Mouse (Mus musculus) 3T3-L1 (cell line): Measurements from ENCODE around the gene Dock9.

Experiments used
- DNase-seq: peaks from one replicate; pipeline ENCODE4 v3.0.0-alpha.2; 2015; ENCODE audit warnings: low read depth, low spot score

The Dock9 gene

DNA sequence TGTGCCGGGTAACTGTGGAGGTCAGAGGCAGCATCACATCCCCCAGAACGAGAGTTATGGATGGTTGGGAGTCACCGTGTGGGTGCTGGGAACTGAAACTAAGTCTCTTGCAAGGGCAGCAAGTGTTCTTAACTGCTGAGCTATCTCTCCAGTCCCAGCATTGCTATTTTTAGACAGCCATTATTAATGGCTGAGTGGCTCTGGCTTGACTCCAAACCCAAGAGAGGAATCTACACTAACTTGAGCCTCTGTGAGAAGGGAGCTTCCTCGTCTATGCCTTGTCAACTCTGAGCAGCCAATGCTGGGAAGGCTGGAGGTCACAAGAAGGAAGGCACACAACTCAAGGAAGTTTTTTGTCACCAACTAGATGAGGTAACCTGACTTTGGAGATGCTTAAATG, 275.9 kb downstream of the Dock9 start:
- peak; percentile 10 for DNase-seq

DNA sequence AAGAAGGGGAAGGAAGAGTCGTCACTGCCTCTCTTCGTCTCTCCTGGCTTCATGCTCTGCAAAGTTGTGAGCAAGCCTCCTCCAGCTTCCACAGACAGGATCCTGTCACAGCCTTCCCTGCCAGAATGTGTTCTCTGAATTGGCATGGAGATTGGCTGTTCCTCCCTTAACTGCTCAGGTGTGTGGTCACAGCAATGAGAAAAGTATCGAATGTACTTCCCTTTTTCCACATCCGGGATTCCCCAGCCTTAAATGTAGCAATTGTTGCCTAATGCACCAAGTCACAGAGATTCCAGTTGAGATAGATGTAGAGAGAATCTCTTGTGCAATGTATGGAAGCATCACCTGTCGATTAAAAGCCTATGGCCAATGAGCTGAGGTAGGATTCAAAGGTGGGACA, 280.8 kb downstream of the Dock9 start:
- no peak for DNase-seq

DNA sequence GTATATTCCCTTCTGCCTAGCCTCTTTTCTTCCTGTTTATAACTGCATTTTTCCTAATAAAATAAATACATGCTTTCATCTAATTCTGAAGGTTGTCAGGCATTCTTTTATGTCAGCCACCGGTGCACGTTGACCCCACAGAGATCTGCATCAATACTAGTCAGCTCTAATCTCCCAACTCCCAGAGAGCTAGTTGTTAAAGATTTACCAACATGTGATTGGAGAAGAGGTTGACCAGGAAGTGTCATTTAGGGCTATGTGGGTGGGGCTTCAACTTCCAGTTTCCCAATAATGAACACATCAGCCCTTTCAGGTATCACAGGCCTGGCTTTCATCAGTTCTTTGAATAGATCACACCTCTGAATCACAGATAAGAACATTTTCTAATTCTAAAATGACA, 288.7 kb downstream of the Dock9 start:
- DNase-seq: no peak

DNA sequence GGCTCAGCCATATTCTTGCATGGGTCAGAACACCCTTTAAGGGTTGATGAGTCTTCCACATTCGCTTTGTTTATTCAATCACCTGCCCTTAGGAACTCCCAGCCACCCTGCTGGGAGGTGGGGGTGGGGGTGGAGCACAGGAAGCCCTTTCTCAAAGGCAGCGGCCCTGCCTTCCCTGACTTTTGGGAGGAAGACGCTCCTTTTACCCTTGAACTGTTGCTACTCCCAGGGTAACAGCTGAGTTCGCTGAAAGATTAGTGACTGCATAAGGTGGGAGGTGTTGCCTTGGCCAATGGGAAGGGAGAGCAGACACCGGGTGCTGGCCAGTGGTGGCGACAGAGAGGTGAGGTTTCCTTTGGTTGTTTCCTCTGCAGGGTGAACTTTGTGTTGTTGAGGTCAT, 291.3 kb downstream of the Dock9 start:
- DNase-seq: no peak

DNA sequence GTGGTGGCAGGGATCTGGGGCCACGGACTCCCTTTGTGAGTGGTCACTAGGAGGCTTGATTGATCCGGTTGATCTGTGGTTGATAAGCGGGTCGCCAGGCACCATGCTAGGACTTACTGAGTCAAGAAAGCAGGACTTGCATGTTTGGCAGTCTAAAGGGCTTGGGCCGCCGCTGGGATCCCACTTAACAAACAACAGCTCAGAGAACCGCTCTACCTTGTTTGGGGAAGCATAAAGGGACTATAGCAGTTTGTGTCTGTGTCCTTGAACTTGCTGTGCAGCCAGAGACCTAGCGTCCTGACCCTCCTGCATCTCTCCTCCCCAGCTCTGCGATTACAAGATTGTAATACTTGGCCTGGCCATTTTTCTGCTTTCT, 292.2 kb downstream of the Dock9 start:
- DNase-seq: no peak

DNA sequence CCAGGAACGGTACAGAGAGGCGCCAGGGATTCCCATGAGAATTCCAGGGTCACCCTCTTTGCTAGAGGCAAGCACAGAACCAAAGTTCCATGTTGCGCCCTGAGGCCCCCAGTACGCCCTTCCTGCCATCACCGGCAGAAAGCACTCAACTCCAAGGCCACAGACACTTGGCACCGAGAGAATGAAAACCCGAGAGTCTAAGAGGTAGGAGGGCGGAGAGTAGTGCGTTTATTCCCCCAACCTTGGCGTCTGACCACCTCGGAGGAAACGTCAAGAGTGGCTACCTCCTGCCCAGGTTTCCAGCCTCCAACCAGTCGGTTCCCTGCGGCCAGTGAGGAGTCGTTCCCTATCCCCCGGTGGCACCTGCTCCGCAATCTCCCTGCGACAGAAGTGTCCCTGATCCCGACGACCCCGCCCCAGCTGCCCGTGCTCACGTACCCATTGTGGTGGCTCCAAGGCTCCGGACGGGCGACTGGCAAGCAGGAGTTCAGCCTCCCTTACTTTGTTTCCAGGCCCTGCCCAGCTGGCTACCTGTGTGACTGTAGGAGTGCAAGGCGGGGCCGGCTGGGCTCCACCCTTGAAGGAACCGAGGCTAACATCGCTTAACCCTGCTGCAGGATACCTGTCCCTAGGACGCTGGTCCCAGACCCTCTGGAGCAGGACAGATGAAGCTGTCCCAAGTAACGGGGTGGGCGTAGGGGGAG, 292.7 kb downstream of the Dock9 start, which contains the start of gene Slc15a1:
Gene Slc15a1 (minus strand): TSS at position 472 of the 704 bp plus-strand sequence.
- DNase-seq: no peak

DNA sequence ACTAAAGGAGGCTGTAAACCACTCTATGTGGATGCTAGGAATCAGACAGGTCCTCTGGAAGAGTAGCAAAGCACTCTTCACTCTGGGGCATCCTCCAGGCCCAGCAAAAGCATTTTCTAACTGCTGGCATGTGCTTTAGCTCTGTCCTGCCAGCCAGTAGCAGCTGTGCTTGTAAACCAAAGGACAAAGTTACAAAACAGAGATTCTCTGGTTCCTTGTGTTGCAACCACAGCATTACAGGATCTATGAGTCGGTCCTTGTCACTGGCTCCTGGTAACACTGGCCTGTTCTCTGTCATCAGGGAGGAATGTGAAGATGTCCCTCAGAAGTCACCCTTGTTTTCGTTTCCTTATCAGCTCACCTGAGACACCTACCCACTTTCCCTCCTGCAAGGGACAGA, 297.1 kb downstream of the Dock9 start:
- peak; percentile 30 for DNase-seq

DNA sequence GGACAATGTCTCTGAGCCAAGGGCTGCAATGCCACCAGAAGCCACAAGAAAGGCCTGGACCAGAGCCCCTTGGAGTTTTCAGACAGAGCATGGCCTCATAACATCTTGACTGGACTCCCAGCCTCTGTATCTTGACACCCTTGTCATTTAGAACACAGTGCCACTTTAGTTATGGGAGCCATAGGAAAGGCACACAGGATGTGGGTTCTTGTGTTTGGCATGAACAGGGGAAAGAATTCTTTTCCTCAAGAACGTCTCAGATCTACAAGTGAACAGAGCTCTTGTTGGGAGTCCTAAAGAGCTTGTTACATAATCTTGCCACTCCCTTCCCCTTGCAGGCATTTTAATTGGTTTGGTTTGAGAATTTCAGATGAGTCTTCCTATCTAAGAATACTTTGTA, 297.9 kb downstream of the Dock9 start:
- DNase-seq: peak; percentile 23

DNA sequence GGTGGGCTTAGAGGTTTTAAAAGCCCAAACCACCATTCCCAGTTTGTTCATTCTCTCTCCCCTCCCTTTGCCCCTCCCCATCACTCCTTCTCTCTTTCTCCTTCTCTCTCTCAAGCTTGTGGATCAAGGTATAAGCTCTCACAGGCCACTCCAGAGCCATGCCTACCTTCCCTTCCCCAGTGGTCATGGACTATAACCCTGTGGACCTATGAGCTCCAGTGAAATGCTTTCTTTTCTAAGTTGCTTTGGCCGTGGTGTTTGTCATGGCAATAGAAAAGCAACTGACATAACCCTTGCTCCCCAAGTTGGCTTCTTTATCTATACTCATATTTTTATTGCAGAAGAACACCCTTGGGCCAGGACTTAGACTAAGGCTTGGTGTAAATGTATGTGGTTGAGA, 299.8 kb downstream of the Dock9 start:
- no peak for DNase-seq

DNA sequence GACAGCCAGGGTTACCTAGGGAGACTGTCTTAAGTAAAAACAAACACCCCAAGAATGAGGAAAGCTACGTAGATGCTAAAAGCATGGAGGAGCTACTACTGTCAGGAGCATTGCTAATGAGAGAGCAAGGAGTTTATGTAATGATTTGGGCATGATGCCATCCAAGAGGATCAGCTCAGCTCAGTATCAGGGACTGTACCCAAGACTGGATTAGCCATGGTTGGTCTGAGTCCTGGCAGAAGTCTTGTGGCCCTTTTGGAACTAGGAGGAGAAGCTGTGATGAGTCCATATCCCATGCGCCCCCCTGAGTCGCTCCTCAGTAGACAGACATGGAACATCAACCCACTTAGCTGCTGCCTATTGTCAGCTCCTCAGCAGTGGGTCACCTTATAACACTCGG, 301.9 kb downstream of the Dock9 start:
- no peak for DNase-seq

DNA sequence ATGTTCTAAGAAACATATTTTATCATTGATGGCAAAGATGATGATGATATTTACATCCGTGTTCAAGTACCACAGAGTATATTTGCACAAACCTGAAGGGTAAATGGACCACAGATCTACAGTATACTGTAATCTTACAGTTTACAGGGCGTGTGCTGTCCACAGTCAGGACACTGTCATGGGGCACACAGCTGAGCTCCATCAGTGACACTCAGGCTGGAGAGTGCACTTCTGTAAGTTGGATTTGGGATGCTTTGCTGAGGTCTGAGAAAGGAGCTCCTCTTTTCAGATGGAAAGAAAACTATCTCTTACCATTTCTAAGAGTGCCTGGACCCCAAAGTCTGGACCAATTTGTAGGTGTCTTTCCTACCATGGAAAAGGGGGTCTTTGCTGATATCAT, 302.5 kb downstream of the Dock9 start:
- no peak for DNase-seq

DNA sequence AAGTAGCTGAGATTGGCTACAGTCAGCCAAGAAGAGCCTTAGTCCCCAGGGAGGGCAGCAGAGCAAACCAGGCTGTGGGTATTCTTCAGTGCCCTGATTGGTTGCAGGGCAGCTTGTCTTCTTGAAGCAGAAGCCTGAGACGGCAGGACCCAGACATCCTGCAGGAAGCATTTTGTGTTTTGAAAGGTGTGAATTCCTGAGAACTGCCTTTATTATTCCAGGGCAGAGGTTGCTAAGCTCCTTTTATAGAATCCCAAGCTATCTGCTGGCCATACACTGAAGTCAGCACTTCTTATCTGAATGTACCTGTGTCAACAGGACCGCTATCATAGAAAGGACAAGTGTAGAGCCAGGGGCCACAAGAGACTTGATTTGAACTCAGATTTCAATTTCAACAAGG, 303.4 kb downstream of the Dock9 start:
- DNase-seq: no peak

DNA sequence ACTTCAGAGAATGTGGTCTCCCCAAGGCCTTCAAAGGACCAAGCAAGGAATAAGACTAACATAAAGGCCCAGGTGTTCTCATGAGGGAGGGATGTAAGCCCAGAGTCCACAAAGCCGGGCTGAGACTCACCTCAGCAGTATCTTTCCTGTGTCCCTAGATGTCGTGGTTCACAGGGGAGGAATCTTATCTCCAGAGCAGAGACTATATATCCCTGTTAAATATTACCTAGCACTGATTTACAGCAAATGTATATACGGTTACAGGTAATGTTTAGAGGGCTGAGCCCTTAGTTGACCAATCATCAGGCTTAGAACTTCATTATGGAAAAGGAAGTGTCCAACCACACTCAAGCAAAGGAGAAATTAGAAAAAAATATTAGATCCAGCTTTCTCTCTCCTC, 303.9 kb downstream of the Dock9 start:
- no peak for DNase-seq

DNA sequence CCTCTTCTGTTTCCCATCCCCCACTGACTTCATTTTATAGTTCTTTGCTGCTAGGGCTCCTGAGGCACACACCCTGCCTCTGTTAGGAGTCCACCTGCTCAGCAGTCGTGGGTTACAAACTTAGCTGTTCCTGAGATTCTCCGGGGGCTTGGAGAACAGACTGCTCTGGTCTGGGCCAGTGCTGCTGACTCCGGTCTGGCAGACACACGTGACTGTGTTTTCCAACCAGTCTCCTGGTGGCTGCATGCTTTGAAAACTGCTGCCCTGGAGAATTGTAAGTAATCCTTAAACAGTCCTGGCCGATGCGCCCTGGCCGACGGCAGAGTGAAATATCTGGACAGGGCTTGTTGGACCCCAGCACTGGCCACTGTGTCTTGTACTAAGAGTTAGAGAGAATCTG, 305.3 kb downstream of the Dock9 start:
- DNase-seq: no peak
